Mouse (Mus musculus) v-Abl transformed pro-B cells (cell line): Measurements from ENCODE around the gene Selenbp2.
"Not testable (repeated sequence)": the region's sequence is repeated elsewhere in the genome, so short reads cannot be mapped to it uniquely, and the experiment has no call there.

ENCODE experiments used
- in situ Hi-C, 2 experiments: fragments of 400-800 bp; cut with MboI; formaldehyde crosslinking; loops; one replicate each; pipeline ENCODE4 v1.15.1; 2025; ENCODE audit not compliant: unreplicated experiment in 2 of 2

Selenbp2 gene

DNA sequence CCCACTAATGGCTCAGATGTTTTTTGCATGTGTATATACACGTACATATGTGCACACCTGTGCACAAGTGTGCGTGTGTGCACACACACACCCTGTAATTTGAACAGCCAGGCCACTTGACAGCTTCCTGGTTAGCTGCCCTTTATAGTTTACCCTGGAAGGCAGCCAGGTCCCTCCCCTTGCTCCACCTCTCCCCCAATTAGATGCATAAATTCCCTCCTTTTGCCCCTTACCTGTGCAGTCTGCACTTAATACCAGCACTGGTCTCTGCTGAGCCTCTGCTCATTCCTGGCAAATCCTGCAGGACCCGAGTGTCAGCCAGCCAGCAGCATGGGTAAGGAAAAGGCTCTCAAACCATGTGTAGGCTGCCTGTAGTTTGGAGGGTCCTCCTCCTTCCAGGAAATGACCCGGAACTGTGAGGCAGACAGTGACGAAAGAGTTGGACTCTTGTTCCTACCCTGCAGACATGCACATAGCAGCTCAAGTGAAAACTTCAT, at the start of gene Selenbp2:
Gene Selenbp2 (plus strand): TSS at position 228 of the 497 bp plus-strand sequence.
- in situ Hi-C loops: no loop called here

DNA sequence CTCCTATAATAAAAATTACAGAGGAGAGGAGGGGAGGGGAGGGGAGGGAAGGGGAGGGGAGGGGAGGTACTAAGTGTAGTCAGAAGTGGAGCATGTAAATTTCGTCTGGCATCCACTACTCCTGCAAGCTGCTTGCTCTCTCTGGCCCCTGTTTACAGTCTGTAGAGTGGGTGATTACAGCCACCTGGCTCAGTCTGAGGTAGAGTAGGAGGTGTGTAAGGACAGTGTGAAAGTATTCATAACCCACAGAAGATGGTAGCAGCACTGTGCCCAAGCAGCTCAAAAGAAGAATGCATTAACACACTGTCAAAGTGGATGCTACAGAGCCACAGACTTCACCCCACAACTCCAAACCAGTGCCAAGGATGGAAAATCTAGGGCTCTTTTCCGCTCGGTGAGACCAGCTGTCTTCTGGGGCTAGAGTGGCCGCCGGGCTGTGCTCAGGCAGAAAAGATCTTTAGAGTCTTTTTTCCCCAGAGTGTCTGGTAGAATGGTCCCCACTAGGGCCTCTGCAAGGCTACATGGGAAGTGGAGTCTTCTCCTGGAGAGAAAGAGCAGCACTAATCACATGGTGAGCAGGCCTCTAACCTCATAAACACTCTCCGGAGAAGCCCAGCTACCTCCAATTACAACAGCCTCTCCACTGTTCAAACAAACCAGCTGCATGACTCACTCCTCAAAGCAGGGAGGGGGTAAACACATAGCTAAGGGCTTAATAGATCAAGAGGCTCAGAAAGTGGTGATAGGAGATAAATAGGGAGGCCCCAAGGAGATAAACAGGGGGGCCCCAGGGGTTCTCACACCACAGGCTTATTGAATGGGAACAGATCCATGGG, 44.4 kb upstream of the Selenbp2 start:
- in situ Hi-C loops: no loop called here

DNA sequence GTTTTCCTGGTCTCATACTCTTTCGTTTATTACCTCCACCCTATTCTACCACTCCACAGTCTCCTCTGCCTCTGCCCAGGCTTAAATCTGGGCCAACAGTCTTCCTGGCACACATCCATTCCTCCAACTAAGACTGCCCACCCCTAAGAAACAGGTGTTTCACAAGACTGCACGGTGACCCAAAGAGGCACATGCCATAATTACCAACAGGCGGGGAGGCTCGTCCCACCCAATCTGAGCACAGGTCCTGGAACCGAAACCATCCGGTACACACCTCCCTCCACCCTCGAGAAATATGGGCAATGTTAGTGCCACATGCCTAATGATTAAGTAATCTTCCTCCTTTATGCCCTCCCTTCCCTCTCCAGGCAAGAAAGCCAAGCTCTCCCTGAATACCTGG, 42.9 kb upstream of the Selenbp2 start:
- in situ Hi-C loops: no loop called here

DNA sequence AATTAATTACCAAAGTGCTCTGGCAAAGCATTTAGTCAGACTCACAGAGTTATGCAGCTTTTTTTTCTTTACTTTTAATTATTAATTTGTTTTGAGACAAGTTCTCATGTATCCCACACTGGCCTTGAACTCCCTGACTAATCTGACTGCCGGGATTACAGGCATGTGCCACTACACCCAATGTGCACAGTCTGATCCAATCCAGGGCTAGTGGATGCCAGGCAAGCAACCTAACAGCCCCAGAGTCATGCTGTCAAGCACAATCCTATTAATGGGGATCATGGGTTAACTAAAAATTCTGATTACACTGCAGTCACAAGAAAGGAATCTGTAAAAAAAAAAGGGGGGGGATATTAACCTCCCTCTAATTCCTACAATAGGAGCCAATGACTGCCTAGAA, 39.4 kb upstream of the Selenbp2 start:
- in situ Hi-C loops: not testable (repeated sequence)

DNA sequence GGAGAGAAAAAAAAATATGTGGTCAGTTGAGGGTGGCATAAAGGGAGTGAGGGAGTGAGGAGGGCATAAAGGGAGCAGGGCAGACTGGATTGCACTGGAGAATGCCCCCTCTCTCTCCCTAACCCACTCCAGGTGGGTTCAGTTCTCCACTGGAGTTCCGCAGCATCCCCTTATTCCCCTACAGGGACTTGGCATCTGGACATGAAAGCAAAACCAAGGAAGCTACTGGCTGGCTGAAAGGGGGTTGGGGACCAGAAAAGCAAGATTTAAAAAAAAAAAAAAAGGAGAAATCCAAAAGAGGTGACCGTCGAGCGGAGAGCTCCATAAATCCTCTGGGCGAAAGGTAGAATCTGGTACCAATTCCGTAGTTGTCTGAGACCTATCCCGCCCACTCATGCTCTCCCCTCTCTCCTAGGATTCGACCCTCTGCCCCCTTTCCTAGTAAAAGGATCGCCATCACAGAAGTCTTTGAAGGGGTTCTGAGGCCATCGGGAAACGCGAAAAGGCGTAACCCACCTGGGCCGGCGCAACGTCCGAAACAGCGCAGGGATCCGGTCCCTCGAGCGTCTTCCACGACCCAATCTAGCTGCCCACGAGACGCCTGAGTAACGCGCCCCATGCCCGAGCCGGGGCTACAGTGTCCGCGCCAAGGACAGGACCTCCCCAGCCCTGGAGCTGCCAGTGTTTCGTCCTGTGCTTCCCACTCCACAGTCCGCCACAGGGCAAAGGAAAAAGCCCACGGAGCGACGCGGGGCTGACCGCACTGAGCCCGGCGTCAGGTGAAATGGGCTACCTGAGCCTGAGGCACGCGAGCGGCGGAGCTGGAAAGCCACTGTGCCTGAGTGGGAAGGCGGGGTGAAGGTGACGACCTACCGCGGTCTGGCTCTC, 35.3 kb upstream of the Selenbp2 start:
- in situ Hi-C loops: not testable (repeated sequence)

DNA sequence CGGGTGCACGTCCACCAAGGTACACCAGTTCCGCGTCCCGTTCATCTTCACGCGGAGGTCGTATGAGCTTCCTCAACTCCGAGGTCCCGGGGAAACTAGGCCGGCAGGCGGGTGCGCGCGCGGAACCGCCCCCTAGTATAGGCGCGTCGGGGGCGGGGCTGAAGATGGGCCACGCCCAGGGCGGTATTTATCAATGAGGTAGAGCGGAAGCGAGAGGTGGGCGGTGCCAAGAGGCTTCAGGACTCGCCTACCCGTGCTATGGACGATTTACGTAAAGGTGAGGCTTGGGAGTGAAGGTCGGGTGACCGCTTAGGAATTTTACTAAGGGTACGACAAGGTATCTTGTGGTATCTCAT, 34.6 kb upstream of the Selenbp2 start, which contains the start of gene Tuft1:
Gene Tuft1 (minus strand): TSS at position 133 of the 356 bp plus-strand sequence.
- in situ Hi-C loops: not testable (repeated sequence)

DNA sequence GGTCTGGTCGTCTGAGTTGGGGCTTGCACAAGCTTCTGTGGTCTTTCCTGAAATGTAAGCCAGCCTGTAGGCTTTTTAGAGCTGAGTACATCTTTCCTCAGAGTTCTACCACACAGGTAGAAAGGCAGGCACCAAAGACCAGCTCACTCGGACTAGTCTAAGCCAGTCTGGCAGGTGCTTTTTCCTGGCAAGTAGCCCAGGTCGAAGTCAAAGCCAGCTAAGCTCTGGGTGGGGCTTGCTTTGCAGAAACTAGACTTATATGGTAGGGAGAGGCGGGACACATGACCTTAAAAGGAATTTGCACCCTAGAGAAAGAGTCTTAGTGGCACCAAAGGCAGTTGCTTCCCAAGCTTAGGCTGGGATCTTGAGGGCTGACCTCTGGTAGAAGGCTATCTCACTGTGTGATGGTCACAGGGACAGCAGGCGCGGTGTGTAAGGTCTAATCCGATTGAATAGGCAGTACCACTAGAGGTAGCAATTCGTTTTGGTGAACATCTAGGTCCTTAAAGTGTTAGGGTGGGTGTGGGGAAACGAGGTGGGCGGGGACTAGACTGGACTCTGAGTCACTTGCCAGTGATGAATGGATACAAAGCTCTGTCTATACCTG, 34.1 kb upstream of the Selenbp2 start:
- in situ Hi-C loops: not testable (repeated sequence)

DNA sequence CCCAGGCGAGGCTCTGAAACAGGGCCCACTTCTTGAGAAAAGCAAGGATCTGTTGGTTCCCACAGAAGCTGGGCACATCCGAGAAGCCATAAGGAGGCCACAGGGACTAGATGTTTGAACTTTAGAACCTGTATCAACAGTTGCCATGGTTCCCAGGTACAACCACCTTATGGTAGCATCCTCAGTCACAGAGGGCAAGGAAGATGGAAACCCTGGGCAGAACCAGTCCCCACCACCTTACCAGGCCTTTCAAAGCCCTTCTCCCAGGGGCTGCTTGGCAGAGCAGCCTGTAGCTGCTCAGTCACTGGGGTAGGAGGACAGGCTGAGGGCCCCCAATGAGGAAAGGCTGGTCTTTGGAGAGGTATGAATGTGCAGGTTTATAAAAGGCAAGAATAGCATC, 32.5 kb upstream of the Selenbp2 start:
- in situ Hi-C loops: not testable (repeated sequence)

DNA sequence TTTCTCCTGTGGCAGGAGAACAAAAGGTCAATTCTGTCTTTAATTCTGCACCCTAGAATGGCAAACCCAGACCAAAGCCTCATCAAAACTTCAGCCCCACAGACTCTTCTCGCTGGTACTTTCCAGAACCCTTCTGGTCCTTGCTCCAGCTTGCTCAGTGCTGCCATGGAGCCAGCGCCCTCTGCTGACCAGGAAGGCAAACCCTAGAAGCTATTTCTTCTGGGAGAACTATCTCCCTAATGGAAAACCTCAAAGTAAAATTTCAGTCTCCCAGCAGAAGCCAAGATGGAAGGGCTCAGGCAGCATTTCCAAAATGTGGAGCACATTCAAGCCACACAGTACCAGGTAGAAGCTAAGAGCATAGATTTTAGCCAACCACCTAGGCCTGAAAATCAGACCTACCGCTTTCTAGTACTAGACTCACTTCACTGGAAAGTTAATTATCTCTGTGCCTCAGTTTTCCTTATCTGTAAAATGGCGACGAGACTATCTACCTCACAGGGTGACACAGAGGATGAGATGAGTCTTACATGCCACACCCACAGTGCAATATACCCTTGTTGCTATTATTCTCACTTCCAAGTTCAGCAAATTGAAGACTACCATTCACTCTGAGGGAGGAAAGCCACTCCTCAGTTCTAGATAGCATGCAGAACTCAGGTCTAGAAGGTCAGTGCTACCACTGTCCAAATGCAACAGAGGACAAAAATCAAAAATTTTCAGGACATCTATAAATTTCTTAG, 28.1 kb upstream of the Selenbp2 start:
- in situ Hi-C loops: not testable (repeated sequence)

DNA sequence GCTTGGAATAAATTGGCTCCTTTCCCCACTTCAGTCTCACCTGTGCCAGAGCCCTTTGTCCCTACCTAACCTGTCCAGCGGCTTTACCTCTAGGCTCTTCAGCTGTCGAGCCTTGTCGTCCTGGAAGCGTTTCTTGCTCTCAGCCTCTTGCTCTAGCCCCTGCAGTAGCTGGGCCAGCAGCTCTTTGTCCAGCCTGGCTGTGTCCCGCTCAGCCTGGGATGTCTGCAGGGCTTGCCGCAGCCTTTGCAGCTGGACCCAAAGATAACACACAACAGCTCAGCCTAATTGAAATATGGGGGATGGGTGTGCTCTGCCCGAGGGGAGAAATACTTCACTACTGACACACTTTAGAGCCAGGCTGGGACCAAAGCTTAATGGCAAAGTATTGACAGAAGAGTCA, 27.5 kb upstream of the Selenbp2 start:
- in situ Hi-C loops: not testable (repeated sequence)

DNA sequence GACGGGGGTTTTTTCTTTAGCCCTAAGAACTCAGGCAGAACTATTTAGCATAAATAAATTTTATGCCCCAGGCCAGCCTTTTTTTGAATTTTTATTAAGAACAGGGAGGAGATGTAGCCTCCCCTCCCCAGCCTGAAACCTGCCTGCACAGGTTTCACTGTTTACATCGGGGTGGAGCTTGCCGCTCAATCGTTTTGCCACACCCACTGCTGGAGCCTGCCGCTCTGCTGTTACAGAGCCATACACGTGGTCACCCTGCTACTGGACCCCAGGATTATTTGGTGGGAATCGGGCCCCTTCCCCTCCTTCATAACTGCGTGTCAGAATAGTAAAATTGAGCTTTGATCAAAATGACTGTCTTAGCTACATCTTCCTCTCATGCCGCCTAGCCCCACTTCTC, 18.3 kb upstream of the Selenbp2 start:
- in situ Hi-C loops: not testable (repeated sequence)

DNA sequence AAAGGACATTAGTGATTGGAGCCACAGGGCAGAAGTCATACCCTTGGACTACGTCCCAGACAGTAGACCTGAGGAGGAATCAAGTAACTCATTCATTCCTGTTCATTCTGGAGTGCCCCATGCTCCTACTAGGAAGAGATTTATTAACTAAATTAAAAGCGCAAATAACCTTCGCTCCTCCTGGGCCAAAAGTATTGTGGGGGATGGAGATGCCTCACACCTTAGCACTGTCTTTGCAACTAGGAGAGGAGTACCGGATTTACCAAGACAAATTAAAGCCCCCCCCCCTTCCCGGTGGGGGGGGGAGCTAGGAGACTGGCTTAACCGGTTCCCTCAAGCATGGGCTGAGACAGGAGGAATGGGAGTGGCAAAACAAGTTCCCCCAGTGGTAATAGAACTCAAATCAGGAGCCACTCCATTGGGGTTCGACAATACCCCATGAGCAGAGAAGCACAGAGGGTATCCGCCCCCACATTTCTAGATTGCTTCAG, 14.0 kb upstream of the Selenbp2 start:
- in situ Hi-C loops: no loop called here

DNA sequence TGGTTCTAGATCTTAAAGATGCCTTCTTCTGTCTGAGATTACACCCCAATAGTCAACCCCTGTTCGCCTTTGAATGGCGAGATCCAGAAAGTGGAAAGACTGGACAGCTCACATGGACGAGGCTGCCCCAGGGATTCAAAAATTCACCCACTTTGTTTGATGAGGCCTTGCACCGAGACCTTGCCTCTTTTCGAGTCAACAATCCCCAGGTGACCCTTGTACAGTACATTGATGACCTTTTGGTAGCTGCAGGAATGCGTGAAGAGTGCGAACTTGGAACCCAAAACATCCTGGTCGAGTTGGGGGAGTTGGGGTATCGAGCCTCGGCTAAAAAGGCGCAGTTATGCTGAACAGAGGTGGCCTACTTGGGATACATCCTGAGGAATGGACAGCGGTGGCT, 13.3 kb upstream of the Selenbp2 start:
- in situ Hi-C loops: not testable (repeated sequence)

DNA sequence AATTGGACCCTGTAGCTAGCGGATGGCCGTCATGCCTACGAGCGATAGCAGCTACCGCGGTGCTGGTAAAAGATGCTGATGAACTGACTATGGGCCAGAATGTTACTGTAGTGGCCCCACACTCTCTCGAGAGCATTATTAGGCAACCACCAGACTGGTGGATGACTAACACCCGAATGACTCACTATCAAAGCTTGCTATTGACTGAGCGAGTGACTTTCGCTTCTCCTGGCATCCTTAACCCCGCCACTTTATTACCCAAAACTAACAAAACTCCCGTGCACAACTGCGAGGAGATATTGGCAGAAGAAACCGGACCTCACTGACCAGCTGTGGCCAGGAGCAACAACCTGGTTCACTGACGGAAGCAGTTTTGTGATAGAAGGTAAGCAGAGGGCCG, 12.6 kb upstream of the Selenbp2 start:
- in situ Hi-C loops: no loop called here

DNA sequence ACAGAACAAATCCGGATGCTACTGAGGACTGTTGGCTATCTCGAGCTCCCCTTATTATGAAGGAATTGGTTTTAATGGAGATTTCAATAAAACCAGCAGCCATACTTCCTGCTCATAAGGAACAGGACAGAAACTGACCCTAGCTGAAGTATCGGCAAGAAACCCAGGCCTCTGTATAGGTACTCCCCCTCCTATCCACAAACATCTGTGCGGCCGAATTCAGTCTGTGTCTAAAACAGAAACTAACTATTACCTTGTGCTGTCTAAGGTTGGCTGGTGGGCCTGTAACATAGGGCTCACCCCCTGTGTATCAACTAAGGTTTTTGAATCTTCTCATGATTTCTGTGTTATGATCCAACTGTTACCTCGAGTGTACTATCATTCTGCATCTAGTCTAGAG, 9.7 kb upstream of the Selenbp2 start:
- in situ Hi-C loops: no loop called here

DNA sequence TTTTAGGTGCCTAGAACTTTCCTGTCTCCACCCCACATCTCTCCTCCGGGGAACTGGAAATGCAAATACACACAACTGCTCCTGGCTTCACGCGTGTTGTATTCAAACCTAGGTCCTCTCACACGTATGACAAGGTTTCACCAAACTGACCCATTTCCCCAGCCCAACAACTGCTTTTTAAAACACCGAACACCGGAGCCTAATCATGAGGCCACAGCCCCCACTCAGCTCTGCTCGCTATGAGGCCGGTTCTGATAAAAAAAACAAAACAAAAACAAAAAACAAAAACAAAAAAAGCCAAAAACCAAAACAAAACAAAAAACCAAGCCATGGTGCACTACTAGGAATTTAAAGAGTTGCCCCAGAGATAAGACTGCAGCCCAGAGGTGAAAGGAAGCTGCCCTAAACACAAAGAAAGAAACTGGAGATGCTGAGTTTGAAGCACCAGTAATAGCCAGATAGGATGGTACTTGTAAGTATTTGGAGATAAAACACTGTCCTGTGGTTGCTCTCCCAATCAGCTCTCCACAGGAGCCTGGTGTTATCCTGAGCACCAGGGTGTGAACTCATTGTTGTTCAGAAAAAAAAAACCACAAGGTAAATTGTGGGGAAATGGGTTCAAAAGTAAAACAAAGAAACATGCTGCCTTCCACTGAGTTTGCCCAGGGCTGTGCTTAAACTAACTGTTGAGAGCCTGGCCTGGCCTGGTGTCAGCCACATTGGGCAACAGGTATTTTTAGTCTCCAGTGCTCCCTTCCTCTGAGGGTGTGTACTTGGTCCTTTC, 7.2 kb upstream of the Selenbp2 start:
- in situ Hi-C loops: not testable (repeated sequence)

DNA sequence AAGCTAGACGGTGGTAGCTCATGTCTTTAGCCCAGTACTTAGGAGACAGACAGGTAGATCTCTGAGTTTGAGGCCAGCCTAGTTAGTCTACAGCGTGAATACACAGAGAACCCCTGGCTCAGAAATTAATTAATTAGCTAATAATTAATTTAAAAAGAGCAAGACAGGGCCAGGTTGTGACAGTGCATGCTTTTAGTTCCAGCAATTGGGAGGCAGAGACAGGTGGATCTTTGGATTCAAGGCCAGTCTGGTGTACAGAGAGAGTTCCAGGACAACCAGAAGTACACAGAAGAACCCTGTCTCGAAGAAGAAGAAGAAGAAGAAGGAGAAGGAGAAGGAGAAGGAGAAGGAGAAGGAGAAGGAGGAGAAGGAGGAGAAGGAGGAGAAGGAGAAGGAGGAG, 4.7 kb upstream of the Selenbp2 start:
- in situ Hi-C loops: not testable (repeated sequence)

DNA sequence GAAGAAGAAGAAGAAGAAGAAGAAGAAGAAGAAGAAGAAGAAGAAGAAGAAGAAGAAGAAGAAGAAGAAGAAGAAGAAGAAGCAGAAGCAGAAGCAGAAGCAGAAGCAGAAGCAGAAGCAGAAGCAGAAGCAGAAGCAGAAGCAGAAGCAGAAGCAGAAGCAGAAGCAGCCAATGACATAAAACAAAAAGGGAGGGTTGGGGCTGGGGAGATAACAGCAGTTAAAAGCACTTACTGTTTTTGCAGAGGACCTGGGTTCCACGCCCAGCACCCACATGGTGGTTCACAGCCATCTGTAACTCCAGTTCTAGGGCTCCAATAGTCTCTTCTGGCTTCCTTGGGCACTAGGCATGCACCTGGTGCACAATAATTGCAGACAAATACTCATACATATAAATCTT, 4.2 kb upstream of the Selenbp2 start:
- in situ Hi-C loops: not testable (repeated sequence)

DNA sequence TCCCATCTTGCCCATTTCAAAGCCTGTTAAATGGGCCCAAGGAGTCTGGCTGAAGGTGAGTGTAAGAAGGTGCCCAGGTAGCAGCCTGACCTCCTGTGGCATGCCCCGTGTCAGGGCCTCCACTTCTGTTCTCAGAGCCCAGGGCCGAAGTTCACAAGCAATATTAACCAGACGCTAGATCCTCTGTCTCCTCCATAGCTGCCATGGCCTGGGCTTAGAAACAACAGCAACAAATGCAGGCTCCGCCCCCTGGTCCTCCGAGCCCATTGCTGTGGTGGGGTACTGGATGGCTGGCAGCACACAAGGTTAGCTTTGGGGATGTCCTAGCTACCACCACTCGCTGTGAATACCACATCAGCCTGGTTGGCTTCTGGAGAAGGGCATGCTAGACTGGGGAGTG, 3.2 kb upstream of the Selenbp2 start:
- in situ Hi-C loops: not testable (repeated sequence)
